Mouse (Mus musculus): ENCODE measurements around the gene Vti1a.
A peak's percentile ranks its signal among the peaks of the same experiment; 100 is the strongest.

Gene Vti1a

DNA sequence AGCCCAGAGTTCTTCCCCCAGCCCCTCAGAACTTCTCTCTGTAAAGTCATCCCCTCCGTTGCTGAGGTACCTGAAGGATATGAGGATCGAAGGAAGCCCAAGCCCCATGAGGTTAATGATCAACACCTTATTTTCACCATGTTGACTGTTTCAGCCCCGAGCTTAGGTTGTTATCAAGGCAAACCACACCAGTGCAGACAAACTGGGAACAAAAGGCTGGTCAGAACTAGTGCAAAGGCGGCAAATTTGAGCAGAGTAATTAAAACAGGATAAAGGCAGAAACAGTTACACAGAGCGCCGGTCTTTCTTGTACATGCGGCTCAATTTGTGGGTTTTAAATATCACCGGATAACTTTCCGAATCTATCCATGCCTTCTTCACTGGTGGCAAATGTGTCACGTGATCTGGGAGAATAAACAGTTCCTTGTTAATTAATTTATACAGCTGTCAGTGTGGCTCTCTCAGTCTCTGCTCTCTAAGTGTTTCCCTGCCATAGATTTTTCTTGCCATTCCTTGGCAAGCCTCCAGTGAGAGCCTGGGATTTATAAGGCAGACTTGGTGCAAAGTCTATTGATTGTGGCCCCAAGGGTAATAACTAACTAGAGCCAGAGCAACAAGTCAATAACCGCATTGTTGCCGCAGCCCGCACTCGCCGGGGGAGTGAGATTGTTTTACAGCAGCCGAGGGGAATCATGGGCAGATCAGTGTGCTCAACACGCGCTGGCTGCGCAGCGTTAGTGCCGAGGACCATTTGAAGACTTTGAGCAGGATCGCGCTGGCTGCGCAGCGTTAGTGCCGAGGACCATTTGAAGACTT lies 277.0 kb downstream of the Vti1a start:
- no peak for DNase-seq

DNA sequence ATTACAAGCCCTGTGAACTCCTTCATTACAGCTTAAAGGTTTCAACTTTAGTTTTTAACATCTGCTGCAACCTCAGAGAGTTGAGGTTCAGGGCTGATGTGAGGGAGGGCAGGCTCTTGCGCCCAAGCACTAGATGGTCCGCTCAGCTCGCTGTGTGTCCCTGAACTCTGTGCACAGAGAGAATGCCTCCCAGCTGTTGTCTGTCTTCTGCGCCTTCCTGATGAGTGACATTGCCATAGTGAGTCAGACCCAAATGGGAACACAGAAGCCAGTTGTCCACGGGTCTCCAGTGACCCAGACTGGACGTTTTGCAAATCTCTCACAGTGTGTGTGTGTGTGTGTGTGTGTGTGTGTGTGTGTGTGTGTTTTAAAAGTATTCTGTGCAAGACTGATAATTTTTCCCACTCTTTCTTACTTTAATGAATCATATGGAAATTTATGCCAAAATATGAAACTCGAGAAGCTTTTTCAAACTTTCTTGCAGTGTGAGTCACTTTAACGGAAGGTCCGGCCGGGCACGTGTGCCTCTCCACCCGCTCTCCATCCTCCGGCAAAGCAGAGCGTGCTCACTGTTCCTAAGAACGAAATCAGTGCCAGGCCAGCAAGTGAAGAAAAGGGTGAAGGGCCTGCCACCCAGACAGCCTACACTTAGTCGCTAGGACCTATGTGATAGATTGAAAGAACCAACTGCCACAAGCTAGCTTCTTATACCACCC lies 277.8 kb downstream of the Vti1a start:
- DNase-seq = no peak

DNA sequence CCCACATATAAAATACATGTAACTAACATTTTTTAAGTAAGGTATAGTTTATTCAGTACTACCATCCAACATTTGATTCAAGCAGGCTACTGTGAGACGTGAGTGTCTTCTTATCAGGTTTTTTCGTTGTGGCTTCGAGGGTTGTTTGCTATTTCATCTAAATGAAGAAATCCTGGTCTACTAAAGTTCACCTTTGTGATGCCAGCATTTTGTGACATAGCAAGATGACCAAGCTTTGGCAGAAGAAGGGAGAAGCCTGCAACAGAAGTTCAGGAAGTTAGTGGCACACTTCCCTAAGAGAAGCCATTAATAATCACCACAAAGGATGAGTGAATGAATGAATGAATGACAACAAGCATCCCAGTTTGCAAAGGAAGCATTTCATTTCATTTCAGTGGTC lies 278.4 kb downstream of the Vti1a start:
- DNase-seq = no peak

DNA sequence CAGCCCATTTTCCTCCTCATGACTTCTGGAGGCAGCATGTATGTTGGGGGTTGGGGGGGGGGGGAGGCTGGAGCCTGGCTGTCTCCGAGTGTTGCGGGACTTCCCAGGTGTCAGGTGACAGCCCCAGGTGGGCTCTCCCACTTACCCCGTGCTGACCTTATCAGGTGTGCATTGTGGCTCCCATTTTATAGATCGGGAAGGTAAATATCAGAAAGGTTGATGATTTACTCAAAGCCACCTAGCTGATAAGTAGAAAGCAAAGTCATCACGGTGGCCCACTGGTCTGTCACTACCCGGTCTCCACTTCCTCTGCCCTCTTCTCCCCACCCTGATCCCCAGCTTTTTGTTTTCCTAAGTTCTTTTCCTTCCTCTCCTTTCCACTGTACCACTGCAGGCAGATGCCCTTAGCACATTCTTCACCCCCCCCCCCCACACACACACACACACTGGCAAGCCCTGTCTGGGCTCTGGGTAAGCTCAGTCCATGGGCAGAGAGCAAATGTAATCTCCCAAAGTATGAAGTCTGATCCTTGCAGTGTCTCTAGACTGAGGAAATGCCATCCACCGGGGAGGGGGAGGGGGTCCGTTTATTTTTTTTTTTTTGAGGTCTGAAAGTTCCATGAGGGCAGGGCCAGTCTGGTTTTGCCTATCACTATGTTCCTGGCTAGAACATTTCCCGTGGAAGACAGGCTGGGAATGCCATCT lies 280.0 kb downstream of the Vti1a start:
- no peak for DNase-seq

DNA sequence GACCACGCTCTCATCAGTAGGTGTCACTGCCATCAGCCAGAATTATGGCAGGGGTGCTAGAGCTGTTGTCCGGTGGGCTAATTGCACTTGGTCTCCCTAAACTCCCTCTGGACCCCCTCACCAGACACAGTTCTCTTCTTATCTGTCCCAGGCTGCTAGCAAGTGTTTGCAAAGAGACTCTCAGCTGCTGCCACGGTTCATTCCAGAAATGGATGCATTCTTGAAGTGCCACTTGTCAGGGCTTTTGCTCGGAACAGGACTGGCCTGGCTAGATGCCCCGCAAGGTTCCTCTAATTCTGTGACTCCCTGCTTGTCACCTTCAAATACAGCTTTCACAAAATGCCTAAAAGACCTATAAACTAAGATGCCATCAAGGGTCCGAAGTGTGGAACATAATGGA lies 280.7 kb downstream of the Vti1a start:
- no peak for DNase-seq

DNA sequence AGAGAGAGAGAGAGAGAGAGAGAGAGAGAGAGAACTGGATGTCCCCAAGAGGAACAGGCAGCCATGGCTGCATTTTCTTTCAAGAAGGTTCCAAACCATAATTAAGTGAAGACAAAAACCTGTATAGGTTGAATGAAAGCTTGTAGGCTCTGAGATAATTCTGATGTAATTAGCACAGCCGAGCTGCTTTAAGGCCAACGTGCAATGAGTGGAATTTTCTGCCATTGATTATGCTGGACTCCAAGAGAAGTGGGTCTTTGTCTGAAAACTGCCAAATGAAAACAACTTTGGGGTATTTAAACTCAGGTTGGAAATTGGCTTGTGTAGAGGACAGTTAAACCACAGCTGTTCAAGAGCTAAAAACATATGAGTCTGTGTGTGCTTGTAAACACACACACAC lies 281.2 kb downstream of the Vti1a start:
- DNase-seq = no peak

DNA sequence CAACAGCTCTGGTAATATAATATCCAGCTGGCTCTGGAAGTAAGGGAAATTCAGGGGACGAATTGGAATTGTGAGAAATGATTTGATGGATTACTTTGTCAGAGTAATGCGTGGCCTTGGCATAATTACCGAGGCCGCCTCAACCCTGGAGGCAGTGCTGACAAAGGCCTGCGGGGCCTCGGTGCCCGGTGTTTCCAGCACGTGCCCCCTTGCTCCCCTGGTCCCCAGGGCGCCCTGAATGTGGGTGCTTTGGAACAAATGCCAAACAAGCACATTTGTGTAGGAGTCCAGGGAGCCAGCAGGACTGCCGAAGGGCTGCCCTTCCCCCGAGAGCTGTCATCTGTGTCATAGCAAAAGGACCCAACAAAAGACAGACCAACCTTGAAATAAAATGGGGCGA lies 281.9 kb downstream of the Vti1a start:
- no peak for DNase-seq

DNA sequence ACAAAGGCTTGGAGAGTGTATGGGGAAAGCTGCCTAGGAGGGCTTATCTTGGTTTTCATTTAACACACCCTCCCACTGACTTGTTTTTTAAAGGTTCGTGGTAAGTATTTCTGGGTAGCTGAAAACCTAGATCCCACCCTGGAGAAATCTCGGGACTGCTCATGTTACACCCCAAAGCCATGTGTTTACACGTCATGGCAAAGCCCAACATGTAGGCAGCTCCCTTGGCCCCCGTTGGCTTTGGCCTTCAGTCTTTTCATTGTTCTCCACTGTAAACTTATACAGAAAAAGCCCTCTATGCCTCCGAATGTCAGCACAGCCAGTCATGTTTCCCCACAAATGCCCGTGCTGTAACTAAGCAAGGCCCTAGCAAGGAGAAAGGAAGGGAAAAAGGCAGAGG lies 283.0 kb downstream of the Vti1a start:
- no peak for DNase-seq

DNA sequence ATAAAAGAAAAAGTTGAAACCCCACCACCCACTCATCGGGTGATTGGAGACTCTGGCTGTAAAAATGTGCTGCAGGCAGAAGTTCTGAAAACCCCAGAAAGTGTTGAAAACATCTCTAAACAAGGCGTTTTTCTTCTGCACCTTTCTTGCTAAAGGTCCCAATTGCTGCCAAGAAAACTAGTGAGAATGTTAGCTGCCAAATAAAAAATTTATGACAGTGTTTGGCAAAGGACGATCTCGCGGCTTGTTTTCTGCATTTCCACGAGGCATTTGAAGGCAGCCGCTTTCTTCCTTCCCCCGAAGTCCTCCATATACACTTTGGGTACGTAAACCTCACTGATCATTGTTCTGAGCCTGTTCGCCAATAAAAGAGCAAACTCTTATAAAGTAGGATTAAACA lies 291.6 kb downstream of the Vti1a start:
- DNase-seq = no peak

DNA sequence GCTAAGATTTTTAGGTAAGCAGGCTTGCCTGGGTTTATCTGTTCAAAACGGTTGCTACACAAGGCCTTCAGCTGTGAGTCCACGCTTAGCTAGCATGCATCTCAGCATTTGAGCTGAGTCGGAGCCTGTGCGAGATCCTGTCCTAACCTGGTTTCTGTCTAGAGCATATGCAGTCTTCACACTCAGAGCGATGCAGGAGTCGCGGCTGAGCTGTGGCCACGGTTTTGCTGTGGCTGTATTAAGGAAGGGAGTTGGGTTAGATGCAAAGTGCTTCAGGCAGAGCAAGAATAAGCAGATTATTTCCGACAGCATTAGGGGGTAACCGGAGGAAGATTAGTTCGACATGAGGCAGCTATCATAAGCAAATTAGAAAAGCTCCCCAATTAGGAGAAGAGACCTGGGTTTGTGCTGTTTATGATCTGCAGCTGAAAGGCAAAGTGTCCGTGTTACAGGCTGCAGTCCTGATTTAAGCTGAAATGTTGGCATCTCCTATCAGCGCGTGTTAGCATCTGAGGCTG lies 292.8 kb downstream of the Vti1a start:
- no peak for DNase-seq

DNA sequence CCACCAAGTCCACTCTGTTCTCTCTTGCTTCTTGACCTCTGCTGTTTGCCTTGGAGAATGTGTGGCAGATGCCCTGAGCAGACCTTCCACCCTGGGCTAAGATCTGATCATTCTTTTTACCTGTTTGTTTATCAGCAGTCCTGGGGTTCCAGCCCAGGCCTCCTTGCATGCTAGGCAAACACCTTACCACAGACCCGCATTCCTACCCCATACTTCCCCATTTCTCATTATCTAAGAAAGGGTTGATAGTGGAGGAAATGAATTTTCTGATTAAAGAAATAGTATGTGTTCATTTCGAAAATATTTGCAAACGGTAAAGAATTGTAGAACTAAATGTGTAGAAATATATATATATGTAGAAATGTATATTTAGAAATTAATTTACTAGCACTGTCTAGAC lies 293.7 kb downstream of the Vti1a start:
- DNase-seq = no peak

DNA sequence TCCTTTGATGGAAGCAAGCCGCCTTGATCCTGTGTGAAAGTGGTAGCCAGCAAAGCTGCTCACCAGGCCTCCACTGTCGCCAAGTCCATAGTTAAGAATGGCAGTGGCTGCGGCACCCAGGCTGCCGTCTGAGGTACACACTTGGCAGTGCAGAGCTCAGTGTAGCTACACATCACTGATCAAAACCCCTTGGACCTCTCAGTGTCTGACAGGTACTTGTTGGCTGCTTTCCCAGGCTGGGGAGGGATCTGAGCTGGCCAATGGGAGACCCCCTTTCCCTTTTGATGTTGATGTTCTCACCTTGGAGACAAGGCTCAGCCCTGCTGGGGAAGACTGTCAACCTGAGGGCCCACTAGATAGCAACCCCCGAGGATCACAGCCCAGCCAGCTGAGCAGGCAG lies 299.6 kb downstream of the Vti1a start:
- DNase-seq = no peak

DNA sequence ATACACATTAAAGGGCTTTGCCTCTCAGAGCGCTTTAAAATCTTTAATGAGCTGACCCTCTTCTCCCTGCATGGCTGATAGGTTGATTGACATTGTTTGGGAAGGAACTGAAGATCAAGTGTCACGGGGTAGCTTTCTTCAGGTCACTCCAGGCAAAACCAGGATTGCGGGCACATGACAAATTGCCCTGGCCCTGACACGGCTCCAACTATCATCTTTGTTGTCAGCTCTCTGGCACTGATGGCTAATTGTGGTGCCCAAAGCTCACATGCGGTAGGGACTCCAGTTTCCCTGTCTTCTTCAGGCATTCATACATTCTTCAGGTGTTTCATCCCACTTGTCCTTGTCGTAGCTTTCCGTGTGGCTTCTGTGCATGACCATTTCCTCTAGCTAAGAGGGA lies 300.2 kb downstream of the Vti1a start:
- DNase-seq = no peak

DNA sequence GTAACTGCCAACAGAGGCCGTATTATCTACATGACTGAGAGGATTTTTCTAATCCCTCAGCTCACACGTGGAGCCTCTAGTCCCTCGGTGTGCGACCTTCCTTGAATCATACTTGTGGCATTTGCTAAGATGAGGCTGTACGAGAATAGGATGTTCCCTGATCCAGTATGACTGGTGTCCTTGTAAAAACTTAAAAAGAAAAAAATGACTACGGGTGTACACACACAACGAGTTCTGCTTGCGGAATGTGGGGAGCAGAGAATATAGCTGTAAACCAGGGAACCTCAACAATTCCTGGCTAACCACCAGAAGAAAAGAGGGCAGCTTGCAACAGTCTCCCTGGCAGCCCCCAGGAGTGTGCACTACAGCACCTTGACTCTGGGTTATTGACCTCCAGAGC lies 300.8 kb downstream of the Vti1a start:
- DNase-seq = no peak

DNA sequence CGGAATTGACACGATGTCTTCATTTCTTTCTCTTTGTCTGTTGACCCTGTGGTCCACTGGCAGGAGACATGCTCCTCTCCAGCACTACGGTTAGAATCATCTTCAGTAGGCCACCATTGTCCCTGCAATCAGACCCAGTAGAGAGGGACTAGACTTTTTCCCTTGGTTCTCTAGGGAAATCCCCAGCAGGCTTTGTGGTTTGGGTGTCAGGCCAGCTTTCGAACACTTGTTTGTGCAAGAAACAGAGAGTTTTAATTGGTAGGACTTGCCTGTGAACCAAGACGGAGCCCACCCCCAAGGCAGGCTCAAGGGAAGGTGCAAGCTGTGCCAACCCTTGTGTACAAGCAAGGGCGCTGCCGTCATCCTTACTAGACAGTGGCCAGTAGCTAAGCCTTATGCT lies 302.5 kb downstream of the Vti1a start:
- no peak for DNase-seq

DNA sequence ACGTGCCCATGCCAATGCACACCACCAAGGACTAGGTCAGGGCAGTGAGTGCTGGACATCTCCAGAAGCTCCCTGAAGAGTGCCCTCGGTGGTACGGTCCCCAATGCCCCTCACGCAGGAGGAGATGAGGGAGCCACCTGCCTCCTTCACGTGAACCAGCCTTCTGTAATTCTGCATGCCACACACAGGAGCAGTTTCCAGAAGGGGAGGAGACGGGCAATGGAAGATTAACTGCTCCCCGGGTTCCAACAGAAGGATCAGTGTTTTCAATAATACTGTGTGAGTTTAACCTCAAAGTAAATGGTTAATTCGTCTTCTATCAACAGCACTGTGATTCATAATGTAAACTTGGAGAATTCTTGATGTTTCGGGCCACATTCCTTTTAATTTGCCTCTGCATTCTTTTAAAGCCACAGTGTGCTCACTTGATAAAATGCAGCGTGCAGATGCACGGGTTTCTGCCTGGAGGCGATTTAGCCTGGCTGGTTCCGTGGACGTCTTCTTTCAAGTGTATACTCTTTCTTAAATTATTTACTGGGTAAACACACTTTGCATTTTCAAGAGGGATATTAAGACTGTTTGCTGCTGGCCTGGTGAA lies 304.4 kb downstream of the Vti1a start:
- no peak for DNase-seq

DNA sequence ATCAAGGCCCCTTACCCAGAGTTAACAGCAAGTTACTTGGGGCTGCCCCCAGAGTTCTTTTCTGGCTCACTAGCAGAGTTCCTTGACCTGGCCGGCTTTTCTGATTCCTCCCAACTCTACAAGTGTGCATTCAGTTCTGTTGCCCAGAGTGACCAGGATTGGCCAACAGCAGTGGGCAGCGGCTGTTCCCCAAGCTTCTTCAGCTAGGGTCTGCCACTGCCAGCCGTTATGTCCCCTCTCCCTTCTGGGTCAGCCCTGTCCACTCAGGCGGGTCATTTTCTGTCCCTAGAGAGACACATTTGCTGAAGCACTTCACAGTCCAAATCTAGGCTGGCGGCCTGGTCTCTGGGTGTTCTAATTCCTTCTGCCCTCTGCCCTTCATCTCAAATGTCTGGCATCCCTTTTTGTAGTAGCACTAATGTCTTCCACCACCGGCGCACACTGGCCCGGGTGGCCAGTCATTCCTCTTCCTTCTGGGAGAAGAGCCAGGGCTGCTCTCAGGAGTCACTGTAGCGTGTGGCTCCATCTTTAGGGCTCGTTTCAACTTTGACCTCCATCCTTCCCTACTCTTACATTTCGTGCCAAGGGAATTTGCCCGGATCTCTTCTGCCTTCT lies 305.0 kb downstream of the Vti1a start:
- peak; percentile 29 for DNase-seq

DNA sequence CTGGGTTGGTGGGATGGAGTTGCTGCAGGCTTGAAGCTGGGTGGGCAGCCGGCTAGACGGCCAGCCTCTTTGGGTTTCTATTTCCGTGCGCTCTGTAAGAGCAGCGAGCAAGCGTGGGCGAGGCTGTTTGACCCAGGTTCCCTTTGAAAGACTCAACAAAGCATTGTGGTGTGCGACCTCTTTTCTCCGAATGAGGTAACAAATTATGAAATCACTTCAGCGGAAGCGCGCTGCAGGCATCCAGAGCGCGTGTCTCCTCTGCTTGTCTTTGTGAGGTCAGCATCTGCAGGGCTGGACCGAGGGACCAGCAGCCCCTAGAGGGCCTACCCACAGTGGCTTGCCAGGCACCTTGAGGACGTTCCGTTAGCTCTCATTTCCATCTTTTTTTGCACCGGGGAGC lies 306.7 kb downstream of the Vti1a start:
- no peak for DNase-seq

DNA sequence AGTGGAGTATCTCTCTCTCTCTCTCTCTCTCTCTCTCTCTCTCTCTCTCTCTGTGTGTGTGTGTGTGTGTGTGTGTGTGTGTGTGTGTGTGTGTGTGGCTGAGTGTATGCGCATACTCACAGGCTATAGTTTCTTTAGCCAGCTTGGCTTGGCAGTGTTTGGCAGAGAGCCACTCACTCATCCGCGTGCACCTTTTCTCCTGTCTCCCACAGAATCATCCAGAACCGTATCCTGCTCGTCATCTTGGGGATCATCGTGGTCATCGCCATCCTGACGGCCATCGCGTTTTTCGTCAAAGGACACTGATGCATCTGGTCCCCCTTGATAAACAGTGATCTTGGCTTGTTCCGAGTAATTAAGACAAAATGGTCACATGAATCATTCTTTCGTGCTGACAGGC lies 307.5 kb downstream of the Vti1a start:
- DNase-seq = no peak

DNA sequence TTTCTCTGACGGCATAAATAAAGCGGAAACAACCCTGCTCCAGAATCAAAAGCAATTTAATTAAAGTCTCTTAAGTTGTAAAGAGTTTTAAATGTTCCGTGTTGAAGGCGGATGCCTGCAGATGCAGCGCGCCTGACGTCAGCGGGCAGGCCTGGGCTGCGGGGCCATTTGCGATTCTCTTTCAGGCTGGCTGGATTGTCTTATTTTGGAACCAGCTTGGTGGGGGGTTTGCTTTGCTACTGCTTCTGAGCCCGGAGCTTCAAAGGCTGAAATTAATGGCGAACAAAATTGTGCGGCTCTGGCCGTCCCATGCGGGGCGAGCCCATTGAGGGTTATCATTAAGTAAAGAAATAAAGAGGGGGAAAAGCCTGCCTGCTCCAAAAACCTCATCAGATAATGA lies 310.4 kb downstream of the Vti1a start:
- peak; percentile 23 for DNase-seq

DNA sequence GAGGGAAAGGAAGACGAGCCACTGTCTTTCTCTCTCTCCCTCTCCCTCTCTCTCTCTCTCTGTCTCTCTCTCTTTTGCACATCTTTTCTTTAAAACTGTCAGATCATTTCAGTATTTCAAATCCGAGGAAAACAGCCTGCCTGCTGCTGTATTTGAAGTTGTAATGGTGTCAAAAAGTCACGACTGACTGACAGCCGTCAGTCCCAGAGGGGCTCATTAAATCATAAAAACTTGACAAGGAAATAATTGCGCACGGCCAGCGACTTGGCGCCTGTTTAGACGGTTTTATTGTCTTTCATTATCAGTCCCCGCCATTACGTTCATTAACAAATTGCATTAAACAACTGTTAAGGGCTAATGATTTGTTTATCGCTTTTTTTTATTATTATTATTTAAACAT lies 310.9 kb downstream of the Vti1a start:
- no peak for DNase-seq

DNA sequence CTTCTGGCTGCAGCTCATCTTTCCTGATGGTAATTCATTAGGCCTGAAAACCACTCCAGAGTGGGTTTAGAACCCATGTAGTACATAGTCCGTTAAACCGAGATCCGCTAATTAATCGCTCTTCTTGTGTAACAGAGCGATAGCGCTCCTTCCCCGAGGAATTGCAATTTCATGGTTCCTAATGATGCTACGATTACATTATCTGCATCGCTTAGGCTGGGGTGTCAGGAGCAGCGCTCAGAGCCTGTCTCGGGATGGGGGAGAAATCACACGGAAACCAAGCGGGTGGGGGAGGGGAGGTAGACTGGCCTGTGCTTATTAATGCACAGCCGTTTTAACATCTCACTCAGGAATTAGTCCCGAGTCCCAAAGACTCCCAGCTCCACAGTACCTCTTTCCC lies 319.4 kb downstream of the Vti1a start:
- DNase-seq = no peak

DNA sequence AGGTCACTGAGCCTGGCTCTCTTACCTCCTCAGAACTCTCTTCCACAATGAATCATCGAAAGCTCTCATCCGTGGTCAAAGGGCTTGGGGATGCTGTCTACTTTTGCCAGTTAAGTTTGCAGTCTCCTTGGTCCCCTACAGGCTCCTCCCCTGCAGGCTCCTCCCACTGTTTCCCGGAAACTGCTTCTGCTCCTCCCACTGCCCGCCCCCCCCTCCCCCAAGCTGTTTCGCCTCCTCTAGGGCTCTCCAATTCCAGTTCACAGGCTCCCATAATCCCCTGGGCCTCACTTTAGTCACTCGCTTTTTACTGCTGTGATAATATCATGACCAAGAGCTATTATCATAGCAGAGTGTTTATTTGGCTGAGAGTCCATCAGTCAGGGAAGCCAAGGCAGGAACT lies 324.2 kb downstream of the Vti1a start:
- DNase-seq = no peak

Data from right cerebral cortex, adult 18-20 months (tissue).